Mouse (Mus musculus): ENCODE results near the gene Itgb6. TPM values are rescaled to one million over a fixed set of nuclear protein-coding genes. Genes with fewer than 3 reads are reported as not detected.

Itgb6 gene
- total RNA-seq, 2 experiments from 2014 or later: not detected

DNA sequence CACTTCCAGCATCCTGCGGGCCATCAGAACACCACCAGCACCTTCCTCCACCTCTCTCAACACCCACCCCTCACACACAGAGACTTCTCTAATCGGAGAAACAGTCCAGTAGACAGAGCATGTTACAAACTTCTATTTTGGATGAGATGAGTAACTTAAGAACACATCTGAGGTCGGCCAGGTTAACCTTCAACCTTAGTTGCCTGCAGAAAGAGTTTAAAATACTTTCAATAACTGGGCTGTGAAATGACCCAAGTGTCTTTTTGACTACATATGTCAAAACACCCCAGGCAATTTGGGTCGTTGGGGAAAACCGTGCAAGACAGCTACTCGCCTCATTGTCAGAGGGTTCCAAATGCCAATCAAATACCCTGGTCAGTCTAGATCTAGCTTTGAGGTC lies 10.0 kb downstream of the Itgb6 start:
- DNase-seq (ENCODE audit: extremely low spot score in 1 of 2, low spot score in 2 of 2): no peak
- intact Hi-C loops (cut with DNase I): no loop called here
- Histone ChIP-seq H3K27ac (no peak overlapping the region), H3K4me3 (no peak overlapping the region)
- TF ChIP-seq CTCF (IDR thresholded peaks at IDR 0.05): no peak

DNA sequence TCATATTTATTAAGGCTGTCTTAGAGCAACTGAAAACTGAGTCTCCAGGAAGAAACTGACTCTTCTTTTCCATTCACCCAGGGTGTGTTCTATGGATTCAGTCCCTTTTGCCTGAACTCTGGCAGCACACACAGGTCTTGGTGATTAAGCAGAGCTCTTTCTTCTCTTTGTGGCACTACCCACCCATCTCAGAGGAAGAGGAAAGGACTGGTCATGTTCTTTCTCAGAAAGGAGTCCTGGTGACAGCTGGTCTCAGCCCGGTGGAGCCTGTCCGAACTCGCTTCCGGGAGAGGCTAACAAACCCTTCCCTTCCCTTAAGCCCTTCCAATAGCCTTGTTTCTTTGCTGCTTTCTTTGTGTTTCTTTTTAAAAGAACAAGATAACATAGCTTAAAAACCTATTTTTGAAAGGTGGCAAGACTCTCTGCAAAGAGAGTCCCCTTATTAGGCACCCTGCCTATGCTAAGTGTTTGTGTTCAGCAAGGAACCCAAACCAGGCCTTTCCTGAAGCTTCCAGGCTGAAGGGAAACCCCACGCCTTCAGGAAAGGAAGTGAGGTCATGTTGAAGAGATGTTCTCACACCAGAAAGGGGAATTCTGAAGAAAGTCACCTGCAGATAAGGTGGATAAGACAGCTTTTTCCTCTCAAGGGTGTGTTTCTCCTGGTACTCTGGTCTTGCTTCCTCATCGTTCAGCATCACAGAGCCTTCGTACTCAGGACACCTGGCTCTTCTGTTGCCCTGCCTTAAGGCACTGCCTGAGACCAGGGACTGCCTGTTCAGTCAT lies 11.2 kb downstream of the Itgb6 start:
- no peak overlapping the region for H3K4me3 ChIP-seq
- no peak for TF ChIP-seq CTCF (IDR thresholded peaks at IDR 0.05)
- no peak overlapping the region for H3K27ac ChIP-seq
- intact Hi-C loops (cut with DNase I): no loop called here
- DNase-seq (ENCODE audit: extremely low spot score in 1 of 2, low spot score in 2 of 2): no peak

DNA sequence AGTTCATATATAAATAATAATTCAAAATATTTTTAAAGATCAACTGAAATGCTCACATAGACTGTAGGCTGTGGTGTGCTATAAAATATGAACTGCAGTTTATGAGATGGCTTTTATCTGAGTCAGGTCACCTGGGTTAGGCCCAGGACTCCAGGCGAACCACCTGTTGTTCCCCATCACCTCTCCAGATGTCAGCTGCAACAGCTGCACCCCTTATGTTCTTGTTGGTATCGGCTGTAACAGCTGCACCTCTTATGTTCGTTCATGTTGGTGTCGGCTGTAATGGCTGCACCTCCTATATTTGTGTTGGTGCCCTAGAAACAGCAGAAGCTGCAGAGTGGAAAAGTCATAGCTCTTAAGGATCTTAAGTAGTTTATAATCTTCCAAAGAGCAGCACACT lies 12.1 kb downstream of the Itgb6 start:
- TF ChIP-seq CTCF (IDR thresholded peaks at IDR 0.05): no peak
- H3K27ac ChIP-seq: no peak overlapping the region
- H3K4me3 ChIP-seq: no peak overlapping the region
- no peak for DNase-seq (ENCODE audit: extremely low spot score in 1 of 2, low spot score in 2 of 2)
- intact Hi-C loops (cut with DNase I): no loop called here

DNA sequence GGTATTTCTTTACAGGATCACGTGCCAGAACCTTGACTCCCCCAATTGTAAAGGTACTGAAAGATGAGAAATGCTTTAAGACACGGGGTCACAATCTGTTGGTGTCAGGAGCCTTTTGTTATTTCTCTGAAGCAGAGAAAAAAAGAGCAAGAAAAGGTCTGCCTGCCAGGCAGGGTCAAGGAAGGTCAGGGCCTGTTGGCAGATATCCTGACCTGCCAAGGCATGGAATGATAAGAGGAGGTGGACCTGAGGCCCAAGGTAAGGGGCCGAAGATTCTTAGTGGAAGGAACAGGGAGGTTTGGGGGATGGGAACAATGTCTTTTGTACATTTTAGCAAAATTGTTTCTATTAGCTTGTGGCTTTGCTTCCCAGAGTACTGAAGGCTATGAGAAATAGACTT lies 13.8 kb downstream of the Itgb6 start:
- DNase-seq (ENCODE audit: extremely low spot score in 1 of 2, low spot score in 2 of 2): no peak
- Histone ChIP-seq H3K27ac (no peak overlapping the region), H3K4me3 (no peak overlapping the region)
- TF ChIP-seq CTCF (IDR thresholded peaks at IDR 0.05): no peak
- intact Hi-C loops (cut with DNase I): no loop called here

DNA sequence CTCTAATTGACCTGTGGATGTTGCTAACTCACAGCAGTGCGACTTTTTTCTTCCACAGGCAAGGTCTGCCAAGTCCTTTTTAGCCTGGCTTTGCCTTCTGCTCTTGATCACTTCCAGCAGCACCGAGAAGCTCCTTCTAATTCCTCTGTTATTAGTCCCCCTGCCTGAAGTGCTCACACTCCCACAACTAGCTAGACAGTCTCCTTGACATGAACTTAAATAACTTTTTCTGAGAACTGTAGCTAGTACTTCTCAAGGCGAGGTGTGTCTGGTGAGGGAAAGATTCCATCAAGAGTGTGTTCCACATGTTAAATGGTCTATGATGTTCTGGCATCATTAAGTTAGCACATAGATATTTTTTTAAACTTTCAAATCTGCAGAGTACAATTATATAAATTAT lies 15.6 kb downstream of the Itgb6 start:
- TF ChIP-seq CTCF (IDR thresholded peaks at IDR 0.05): no peak
- no peak for DNase-seq (ENCODE audit: extremely low spot score in 1 of 2, low spot score in 2 of 2)
- Histone ChIP-seq H3K4me3 (no peak overlapping the region), H3K27ac (no peak overlapping the region)
- intact Hi-C loops (cut with DNase I): no loop called here

DNA sequence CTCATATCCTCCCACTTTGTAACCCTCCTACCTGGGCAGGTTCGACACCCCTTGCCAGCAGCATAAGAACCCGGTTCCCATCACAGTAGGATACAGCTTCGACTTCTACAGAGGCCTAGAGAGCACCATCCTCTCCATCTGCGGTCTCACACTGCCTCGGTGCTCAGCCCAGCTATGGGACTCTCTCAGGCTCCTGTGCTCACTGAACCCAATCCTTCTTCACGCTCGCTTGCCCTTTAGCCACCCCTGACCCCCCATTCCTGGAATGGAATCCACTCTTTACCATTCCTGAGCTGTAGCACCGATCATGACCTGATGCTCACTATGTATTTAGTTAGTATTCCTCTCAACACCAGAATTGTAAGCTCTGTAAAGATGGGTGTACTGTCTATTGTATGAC lies 17.0 kb downstream of the Itgb6 start:
- DNase-seq (ENCODE audit: extremely low spot score in 1 of 2, low spot score in 2 of 2): no peak
- intact Hi-C loops (cut with DNase I): no loop called here
- TF ChIP-seq CTCF (IDR thresholded peaks at IDR 0.05): no peak
- Histone ChIP-seq H3K4me3 (no peak overlapping the region), H3K27ac (no peak overlapping the region)

DNA sequence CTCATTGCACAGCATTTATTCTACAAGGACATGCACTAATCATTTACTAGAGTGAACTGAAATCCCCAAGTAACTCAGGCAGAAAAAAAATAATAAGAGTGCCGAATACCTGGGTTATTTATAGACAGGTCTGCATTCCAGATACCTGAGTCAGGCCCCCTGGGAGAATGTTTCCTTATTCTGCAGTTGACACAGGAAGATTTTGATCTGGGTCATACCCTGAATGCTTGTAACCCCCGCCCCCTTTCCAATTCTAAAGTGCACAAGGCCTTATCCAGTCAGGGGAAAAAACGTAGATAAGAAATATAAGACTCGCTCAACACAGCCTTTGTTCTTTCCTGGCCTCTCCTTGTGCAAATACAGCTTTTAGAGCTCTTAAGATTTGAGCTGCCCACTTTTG lies 19.1 kb downstream of the Itgb6 start:
- intact Hi-C loops (cut with DNase I): no loop called here
- no peak for TF ChIP-seq CTCF (IDR thresholded peaks at IDR 0.05)

DNA sequence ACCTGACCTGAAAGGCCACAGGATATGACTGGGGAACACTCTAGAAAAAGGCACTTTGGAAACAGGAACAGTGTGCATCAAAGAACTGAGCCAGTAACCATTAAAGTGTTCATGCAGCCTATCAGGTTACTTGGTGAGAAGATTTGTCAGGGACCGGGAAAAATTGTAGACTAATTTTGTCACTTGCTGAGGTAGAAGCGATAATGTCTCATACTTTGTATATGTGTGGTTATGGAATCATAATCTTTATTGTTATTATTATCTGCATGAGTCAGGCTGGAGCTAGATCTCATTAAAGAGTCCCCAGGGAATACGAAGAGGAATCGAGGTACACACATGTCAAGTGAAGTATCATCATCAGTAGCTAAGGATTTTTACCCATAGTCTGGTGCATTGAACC lies 21.5 kb downstream of the Itgb6 start:
- H3K4me3 ChIP-seq: no peak overlapping the region
- no peak overlapping the region for H3K27ac ChIP-seq
- no peak for TF ChIP-seq CTCF (IDR thresholded peaks at IDR 0.05)
- intact Hi-C loops (cut with DNase I): no loop called here
- no peak for DNase-seq (ENCODE audit: extremely low spot score in 1 of 2, low spot score in 2 of 2)

More for the DNA sequence above, 19.1 kb downstream of the Itgb6 start:
- Histone ChIP-seq H3K4me3 (no peak overlapping the region), H3K27ac (no peak overlapping the region)
- no peak for DNase-seq (ENCODE audit: extremely low spot score in 1 of 2, low spot score in 2 of 2)

DNA sequence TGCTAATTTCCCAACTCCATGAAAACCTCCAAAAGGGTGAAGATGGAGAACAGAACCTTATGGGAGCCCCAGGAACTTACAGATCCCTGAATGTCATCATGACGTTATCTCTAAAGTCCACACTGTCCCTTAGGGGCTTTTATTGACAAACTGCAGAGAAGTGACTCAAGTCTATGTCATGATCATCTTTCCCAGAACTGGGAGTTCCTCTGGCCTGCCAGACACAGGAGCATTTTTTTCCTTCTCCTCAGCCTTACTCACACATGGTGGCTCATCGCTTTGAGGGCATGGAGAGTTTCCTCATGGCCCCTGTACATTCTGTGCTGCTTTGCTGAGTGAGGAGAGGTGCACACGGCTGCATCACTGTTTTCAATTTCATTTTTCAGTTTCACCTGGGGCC lies 22.4 kb downstream of the Itgb6 start:
- H3K27ac ChIP-seq: no peak overlapping the region
- no peak for DNase-seq (ENCODE audit: extremely low spot score in 1 of 2, low spot score in 2 of 2)
- intact Hi-C loops (cut with DNase I): no loop called here
- no peak for TF ChIP-seq CTCF (IDR thresholded peaks at IDR 0.05)
- no peak overlapping the region for H3K4me3 ChIP-seq

DNA sequence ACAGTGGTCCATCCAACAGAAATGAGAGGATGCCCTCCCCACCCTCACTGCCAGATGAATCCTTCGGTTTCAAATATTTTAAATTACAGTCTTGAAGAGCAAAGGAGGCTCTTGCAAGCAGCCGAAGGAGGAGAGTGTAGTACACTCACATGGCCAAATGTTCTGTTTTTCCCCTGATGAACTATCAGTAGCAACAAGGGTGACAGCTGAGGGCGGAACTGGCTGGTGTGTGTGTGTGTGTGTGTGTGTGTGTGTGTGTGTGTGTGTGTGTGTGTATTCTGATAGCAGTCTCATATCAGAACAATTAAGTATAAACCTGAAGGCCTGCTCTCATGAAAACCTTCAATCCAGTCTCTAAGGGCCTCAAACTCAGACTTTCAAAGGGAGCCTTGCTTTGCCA lies 22.9 kb downstream of the Itgb6 start:
- H3K4me3 ChIP-seq: no peak overlapping the region
- no peak overlapping the region for H3K27ac ChIP-seq
- intact Hi-C loops (cut with DNase I): no loop called here
- no peak for TF ChIP-seq CTCF (IDR thresholded peaks at IDR 0.05)
- DNase-seq (ENCODE audit: extremely low spot score in 1 of 2, low spot score in 2 of 2): no peak

DNA sequence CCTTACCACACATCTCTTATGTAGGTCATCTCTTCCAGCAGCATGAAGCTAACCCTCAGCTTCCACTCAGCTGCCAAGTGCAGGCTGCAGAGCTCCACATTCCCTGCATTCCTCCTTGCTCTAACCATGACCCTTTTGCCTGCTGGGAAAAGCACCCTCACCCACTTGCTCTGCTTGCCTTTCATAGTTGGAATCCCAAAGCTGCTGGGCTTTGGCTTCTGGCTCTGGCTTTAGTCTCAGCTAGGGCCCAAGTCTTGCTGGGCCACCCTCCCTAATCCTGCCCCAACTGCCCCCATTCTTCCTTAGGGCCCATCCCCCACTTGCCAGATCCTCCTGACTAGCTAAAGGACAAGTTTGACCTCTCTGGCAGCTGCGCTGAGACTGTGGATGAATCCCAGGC lies 24.3 kb downstream of the Itgb6 start:
- no peak for TF ChIP-seq CTCF (IDR thresholded peaks at IDR 0.05)
- no peak overlapping the region for H3K4me3 ChIP-seq
- intact Hi-C loops (cut with DNase I): no loop called here
- DNase-seq (ENCODE audit: extremely low spot score in 1 of 2, low spot score in 2 of 2): no peak
- H3K27ac ChIP-seq: no peak overlapping the region

DNA sequence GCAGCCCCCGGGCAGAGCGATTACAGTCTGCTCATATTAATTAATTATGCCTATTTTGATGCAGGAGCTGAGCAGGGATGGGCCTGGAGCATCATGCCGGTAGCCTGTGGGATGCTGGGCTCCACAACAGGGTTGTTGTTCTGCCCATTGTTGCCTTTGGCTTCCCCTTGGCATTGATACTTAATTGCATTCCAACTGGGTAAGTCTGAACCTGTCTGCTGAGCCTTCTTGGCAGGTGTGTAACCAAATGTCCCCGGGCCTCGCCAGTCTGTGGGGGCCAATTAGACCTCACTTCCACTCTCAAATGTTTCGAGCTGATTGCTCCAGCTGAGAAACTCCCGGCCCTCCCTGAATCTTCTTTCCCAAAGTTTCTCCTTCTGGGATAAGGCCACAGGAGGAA lies 24.9 kb downstream of the Itgb6 start:
- Histone ChIP-seq H3K4me3 (no peak overlapping the region), H3K27ac (no peak overlapping the region)
- intact Hi-C loops (cut with DNase I): no loop called here
- DNase-seq (ENCODE audit: extremely low spot score in 1 of 2, low spot score in 2 of 2): no peak
- TF ChIP-seq CTCF (IDR thresholded peaks at IDR 0.05): no peak

DNA sequence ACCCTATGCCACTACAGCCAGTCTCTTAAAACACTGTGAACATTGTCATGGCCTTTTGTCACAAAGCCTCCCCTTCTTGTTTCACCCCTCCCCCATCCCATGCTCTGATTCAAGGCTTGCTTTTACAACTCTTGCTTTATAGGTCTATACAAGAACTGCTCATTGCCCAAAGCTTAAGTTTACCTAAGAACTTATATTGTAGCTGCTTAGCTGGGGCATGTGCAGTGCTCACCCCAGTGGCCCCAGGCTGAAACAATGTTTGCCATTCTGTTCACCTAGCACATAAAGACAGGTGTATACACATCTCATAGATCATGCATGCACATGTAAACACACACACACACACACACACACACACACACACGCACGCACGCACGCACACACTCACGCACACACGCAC lies 25.9 kb downstream of the Itgb6 start:
- DNase-seq (ENCODE audit: extremely low spot score in 1 of 2, low spot score in 2 of 2): no peak
- intact Hi-C loops (cut with DNase I): no loop called here
- Histone ChIP-seq H3K4me3 (no peak overlapping the region), H3K27ac (no peak overlapping the region)
- no peak for TF ChIP-seq CTCF (IDR thresholded peaks at IDR 0.05)
